Mouse (Mus musculus): ENCODE measurements around the gene Acoxl. TPM values are rescaled to one million over a fixed set of nuclear protein-coding genes. Genes with fewer than 3 reads are reported as not detected.

The Acoxl gene
- polyA plus RNA-seq, 1 experiment = not detected

DNA sequence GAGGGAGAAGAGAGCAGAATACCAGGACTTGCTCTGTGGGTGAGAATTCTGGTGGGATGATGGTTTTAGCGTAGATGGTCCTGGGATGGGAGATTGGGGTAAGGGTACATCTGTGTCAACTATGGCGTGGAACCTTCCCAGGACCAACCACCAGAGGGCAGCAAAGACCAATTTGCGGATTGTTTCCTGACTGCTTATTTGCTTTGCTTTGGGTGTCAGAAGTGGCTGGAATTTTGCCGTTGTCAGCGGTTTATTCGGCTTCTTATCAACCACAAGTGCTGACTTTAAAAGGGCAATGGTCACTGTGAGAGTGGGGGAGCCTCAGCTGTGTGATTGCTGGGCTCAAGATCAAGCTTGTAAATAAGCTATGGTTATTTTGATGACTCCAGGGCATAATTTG, 50.8 kb downstream of the Acoxl start:
- Histone ChIP-seq H3K36me3 (ENCODE audit: control insufficient read depth) (no peaks in the 10 kb centered on the region), H3K4me3 (replicated peaks) (no peak overlapping the region), H3K27me3 (ENCODE audit: control insufficient read depth) (no peaks in the 10 kb centered on the region), H3K4me1 (ENCODE audit: control insufficient read depth) (no peaks in the 10 kb centered on the region), H3K9me3 (ENCODE audit: control insufficient read depth, low read length) (no peaks in the 10 kb centered on the region)
- TF ChIP-seq GATA1 (IDR thresholded peaks at IDR 0.05; ENCODE audit: low read length) (no peak), TAL1 (IDR thresholded peaks at IDR 0.05; ENCODE audit: low read length) (no peak)

DNA sequence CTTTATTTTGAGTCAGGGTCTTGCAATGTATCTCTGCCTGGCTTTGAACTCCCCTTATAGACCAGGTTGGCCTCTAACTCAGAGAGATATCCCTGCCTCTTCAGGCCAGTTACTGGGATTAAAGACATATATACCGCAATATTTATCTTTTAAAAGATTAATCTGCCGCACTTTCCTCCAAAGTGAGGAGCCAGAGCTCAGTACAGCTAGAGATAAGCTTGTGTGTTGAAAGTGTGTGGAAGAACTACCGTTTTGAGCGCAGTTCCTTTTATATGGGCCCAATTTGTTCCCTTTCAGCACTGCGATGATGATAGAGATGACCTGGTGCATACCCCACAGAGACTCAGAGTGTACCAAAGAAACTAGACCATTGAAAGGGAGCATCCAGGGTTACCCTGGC, 51.3 kb downstream of the Acoxl start:
- H3K4me1 ChIP-seq (ENCODE audit: control insufficient read depth) = no peaks in the 10 kb centered on the region
- no peaks in the 10 kb centered on the region for H3K27me3 ChIP-seq (ENCODE audit: control insufficient read depth)

DNA sequence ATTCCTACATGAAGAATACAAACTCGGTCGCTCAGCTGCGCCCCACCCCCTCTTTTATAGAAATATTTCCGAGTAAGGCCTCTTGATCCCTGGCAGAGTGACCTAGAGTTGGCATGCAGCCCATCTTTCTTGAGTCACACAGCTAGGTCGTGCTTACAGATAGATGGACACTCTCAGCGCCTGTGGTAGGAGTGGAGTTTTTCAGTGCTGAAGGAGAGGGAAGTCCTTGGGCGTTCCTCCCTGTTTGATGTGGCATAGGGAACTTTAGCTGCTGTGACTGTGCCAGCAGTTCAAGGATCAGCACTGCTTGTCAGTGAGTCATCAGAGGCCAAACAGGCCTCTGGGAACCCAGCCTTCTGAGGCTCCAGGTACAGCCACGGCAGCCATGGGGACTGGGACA, 51.9 kb downstream of the Acoxl start:
- Histone ChIP-seq H3K4me1 (ENCODE audit: control insufficient read depth) (no peaks in the 10 kb centered on the region), H3K36me3 (ENCODE audit: control insufficient read depth) (no peaks in the 10 kb centered on the region), H3K27me3 (ENCODE audit: control insufficient read depth) (no peaks in the 10 kb centered on the region), H3K4me3 (replicated peaks) (no peak overlapping the region), H3K9me3 (ENCODE audit: control insufficient read depth, low read length) (no peaks in the 10 kb centered on the region)
- TF ChIP-seq GATA1 (IDR thresholded peaks at IDR 0.05; ENCODE audit: low read length) (no peak), TAL1 (IDR thresholded peaks at IDR 0.05; ENCODE audit: low read length) (no peak)

More for the DNA sequence above, 51.3 kb downstream of the Acoxl start:
- Histone ChIP-seq H3K9me3 (ENCODE audit: control insufficient read depth, low read length) (no peaks in the 10 kb centered on the region), H3K4me3 (replicated peaks) (no peak overlapping the region), H3K36me3 (ENCODE audit: control insufficient read depth) (no peaks in the 10 kb centered on the region)
- TF ChIP-seq TAL1 (IDR thresholded peaks at IDR 0.05; ENCODE audit: low read length) (no peak), GATA1 (IDR thresholded peaks at IDR 0.05; ENCODE audit: low read length) (no peak)

DNA sequence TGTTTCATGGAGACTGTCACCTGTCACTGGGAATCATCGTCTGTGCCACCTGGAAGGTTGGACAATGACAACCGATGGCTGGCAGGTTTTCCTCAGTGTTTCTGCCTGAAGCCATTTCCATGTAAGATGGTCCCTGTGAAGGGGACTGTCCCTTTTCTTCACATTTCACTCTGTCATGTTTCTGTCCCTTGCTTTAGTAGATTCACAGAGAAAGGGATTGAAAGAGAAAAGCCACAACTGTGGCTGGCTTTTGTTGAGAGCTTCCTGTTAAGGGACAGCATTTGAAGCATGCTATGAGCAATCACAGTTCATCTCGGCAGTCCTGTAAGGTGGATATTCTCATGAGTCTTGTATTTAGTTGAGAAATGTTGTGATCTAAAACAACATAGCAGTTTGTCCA, 52.4 kb downstream of the Acoxl start:
- TF ChIP-seq TAL1 (IDR thresholded peaks at IDR 0.05; ENCODE audit: low read length) (no peak), GATA1 (IDR thresholded peaks at IDR 0.05; ENCODE audit: low read length) (no peak)
- Histone ChIP-seq H3K9me3 (ENCODE audit: control insufficient read depth, low read length) (no peaks in the 10 kb centered on the region), H3K36me3 (ENCODE audit: control insufficient read depth) (no peaks in the 10 kb centered on the region), H3K4me1 (ENCODE audit: control insufficient read depth) (no peaks in the 10 kb centered on the region), H3K27me3 (ENCODE audit: control insufficient read depth) (no peaks in the 10 kb centered on the region), H3K4me3 (replicated peaks) (no peak overlapping the region)

DNA sequence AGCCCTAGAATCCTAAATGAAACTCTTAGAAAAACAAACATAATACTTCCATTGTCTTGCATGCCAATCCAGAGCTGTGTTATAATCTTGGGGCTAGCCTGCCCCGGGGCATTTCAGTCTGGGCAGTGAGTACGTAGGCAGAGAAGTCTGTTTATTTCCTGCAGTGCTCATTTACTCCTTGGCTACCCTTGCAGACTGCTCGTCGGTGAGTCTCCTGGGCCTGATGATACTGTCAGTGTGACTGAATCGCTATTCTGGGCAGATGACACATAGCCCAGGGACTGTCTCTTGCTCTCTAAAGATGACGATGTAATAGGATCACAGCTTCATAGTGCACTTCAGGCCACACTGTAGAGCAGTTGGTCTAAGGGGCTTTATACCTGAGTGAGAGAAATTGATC, 56.2 kb downstream of the Acoxl start:
- Histone ChIP-seq H3K9me3 (ENCODE audit: control insufficient read depth, low read length) (0 out of 2 replicates have a peak, but pooled peaks cover 2% of the 10 kb centered on the region), H3K4me3 (replicated peaks) (no peak overlapping the region), H3K27me3 (ENCODE audit: control insufficient read depth) (no peaks in the 10 kb centered on the region), H3K36me3 (ENCODE audit: control insufficient read depth) (no peaks in the 10 kb centered on the region), H3K4me1 (ENCODE audit: control insufficient read depth) (no peaks in the 10 kb centered on the region)
- TF ChIP-seq GATA1 (IDR thresholded peaks at IDR 0.05; ENCODE audit: low read length) = no peak
- no peak for TF ChIP-seq TAL1 (IDR thresholded peaks at IDR 0.05; ENCODE audit: low read length)

DNA sequence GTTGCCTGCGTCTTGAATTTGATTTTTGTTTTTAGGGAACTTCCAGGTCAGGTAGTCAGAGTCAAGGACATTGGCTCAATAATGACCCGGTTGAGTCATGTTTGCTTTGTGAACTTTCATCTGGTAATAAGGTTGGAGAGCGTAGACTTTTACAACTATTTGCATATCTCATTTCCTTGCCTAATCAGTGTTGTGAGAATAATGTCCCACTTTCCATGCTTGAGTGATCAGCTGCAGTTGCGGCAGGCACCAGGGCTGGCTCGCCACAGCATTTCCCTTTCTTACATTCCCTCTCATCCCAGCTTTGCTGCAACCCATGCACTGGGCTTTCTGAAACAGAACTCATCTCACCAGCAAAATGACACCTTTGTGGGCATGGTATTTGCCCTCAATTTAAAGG, 59.0 kb downstream of the Acoxl start:
- Histone ChIP-seq H3K4me3 (replicated peaks) (no peak overlapping the region), H3K9me3 (ENCODE audit: control insufficient read depth, low read length) (0 out of 2 replicates have a peak, but pooled peaks cover 2% of the 10 kb centered on the region), H3K36me3 (ENCODE audit: control insufficient read depth) (no peaks in the 10 kb centered on the region), H3K27me3 (ENCODE audit: control insufficient read depth) (no peaks in the 10 kb centered on the region), H3K4me1 (ENCODE audit: control insufficient read depth) (no peaks in the 10 kb centered on the region)
- no peak for TF ChIP-seq TAL1 (IDR thresholded peaks at IDR 0.05; ENCODE audit: low read length)
- TF ChIP-seq GATA1 (IDR thresholded peaks at IDR 0.05; ENCODE audit: low read length) = no peak

DNA sequence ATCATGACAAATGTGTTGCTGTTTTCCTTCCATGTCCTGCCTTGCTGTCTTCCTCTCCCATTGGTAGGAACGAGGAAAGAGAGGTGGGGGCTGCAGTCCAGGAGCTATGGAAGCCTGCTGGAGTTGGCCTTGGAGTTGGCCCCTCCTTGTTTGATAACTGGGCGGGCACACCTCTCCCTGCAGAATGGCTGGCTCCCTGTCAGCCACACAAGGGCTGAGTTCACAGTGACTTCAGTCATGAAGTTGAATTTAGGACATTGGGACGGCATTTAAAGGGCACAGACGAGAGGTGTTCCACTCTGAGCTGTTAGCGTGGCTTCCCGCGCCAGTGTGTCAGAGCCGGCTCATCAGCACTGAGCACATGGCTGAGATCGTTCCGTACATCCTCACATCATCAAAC, 66.2 kb downstream of the Acoxl start:
- TF ChIP-seq TAL1 (IDR thresholded peaks at IDR 0.05; ENCODE audit: low read length) (no peak), GATA1 (IDR thresholded peaks at IDR 0.05; ENCODE audit: low read length) (no peak)
- Histone ChIP-seq H3K4me3 (replicated peaks) (no peak overlapping the region), H3K9me3 (ENCODE audit: control insufficient read depth, low read length) (no peaks in the 10 kb centered on the region), H3K36me3 (ENCODE audit: control insufficient read depth) (no peaks in the 10 kb centered on the region), H3K27me3 (ENCODE audit: control insufficient read depth) (no peaks in the 10 kb centered on the region), H3K4me1 (ENCODE audit: control insufficient read depth) (no peaks in the 10 kb centered on the region)

DNA sequence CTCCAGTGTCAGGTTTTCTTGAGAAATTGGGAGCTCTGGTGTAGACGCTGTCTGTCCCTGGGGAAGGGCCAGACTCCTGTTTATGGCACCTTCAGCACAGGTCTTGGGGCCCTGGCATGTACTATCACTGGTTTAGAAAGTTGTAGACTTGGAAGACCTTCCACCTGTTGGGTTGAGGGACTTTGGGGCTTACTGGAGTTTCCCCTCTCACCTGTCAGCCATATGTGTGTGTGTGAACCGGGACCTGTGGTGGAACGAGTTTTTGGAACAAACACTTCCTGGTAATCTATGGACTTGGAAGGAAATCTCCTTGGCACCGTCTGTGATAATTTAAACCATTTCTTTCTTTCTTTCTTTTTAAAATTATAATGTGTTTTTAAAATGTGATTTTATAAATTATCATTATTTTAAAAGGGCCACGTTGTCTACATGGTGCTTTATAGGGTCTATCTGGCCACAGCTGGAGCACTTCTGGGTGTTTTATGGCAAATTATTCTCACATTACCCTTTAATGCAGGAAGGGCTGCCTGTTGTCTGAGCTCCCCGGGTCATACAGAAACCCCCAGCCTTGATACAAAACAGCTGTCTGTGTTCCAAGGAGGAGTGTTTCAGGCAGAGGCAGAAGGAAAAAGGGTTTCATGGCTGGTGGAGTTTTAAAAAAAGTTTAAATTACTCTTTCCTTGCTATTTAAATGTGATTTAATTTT, 68.5 kb downstream of the Acoxl start:
- no peaks in the 10 kb centered on the region for H3K4me1 ChIP-seq (ENCODE audit: control insufficient read depth)
- H3K36me3 ChIP-seq (ENCODE audit: control insufficient read depth) = no peaks in the 10 kb centered on the region
- H3K9me3 ChIP-seq (ENCODE audit: control insufficient read depth, low read length) = no peaks in the 10 kb centered on the region
- TF ChIP-seq GATA1 (IDR thresholded peaks at IDR 0.05; ENCODE audit: low read length) (no peak), TAL1 (IDR thresholded peaks at IDR 0.05; ENCODE audit: low read length) (no peak)
- no peak overlapping the region for H3K4me3 ChIP-seq (replicated peaks)
- H3K27me3 ChIP-seq (ENCODE audit: control insufficient read depth) = no peaks in the 10 kb centered on the region

DNA sequence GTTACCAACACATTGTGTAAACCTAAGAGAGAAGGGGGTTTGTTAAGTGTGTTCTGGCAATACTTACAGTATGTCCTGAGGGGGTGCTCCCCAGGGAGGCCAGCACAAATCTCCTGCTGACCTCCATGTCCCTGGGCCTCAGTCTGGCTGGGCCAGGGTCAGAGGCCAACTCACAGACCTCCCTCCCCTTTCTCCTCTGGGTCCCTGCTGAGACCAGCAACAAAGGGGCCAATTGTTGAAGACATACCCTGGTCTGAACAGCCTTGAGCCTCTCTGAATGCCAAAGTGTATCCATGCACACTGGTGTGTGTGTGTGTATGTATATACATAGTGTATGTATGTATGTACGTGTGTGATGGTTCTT, 69.0 kb downstream of the Acoxl start:
- Histone ChIP-seq H3K9me3 (ENCODE audit: control insufficient read depth, low read length) (no peaks in the 10 kb centered on the region), H3K27me3 (ENCODE audit: control insufficient read depth) (no peaks in the 10 kb centered on the region), H3K36me3 (ENCODE audit: control insufficient read depth) (no peaks in the 10 kb centered on the region), H3K4me1 (ENCODE audit: control insufficient read depth) (no peaks in the 10 kb centered on the region), H3K4me3 (replicated peaks) (no peak overlapping the region)
- TF ChIP-seq TAL1 (IDR thresholded peaks at IDR 0.05; ENCODE audit: low read length) (no peak), GATA1 (IDR thresholded peaks at IDR 0.05; ENCODE audit: low read length) (no peak)

DNA sequence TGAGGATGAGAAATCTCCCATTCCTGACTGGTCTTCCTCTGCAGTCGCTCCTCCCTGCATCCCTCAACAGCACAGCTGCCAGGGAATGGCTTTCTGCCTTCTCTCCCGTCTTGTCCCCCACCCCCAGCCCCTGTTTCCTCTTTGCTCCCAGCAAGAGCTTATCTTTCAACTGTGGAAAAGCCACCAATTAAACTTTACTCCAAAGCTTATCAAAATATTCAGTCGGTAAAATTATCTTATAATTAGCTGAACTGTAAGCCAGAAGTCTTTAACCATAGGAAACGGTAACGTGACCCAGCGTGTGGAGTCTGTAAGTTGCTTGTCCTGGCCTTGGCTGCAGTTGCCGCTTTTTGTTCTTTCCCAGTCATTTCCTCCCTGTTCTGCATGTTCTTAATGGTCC, 70.2 kb downstream of the Acoxl start:
- peaks cover under 1% of the 10 kb centered on the region; the same call in 1 of the 2 replicates for H3K4me1 ChIP-seq (ENCODE audit: control insufficient read depth)
- no peaks in the 10 kb centered on the region for H3K9me3 ChIP-seq (ENCODE audit: control insufficient read depth, low read length)
- H3K36me3 ChIP-seq (ENCODE audit: control insufficient read depth) = no peaks in the 10 kb centered on the region
- H3K27me3 ChIP-seq (ENCODE audit: control insufficient read depth) = no peaks in the 10 kb centered on the region
- TF ChIP-seq GATA1 (IDR thresholded peaks at IDR 0.05; ENCODE audit: low read length) (no peak), TAL1 (IDR thresholded peaks at IDR 0.05; ENCODE audit: low read length) (no peak)
- H3K4me3 ChIP-seq (replicated peaks) = no peak overlapping the region

Measured in erythroblast, embryonic 14.5 days (primary cell).